Mouse (Mus musculus): Measurements from ENCODE around the gene Ces1f. TPM values are rescaled to one million over a fixed set of nuclear protein-coding genes. Genes with fewer than 3 reads are reported as not detected.
"Not testable (repeated sequence)": the region's sequence is repeated elsewhere in the genome, so short reads cannot be mapped to it uniquely, and the experiment has no call there.

Gene Ces1f
- polyA plus RNA-seq, 1 experiment from 2014 or later = not detected

DNA sequence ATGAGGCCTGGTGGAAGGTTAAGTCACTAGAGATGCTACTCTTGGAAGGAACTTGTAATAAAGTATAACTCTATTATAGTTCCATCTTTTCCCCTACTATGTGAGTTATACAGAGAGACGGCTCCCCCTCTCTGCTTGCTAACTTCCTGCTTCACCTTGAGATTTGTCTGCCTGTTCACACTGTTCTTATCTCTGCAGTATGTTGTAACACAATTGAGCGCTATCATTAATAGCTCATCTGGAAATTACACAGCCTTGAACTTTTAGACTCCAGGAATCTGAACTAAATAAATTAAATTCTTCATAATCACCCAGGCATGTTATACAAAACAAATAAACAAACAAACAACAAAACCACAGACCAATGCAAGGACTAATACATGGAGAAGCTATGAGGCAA lies 33.5 kb downstream of the Ces1f start:
- H3K9me3 ChIP-seq = no peaks in the 10 kb centered on the region
- H3K4me1 ChIP-seq = no peaks in the 10 kb centered on the region
- no peaks in the 10 kb centered on the region for H3K36me3 ChIP-seq
- H3K9ac ChIP-seq (replicated peaks) = no peak overlapping the region
- no peak overlapping the region for H3K4me2 ChIP-seq (replicated peaks)
- H3K4me3 ChIP-seq = no peak overlapping the region
- H3K27ac ChIP-seq (replicated peaks) = no peak overlapping the region
- 100% methylated on average over 2 of the region's 2 CpGs for WGBS
- no peaks in the 10 kb centered on the region for H3K27me3 ChIP-seq
- ATAC-seq (ENCODE audit: low FRiP score, low read depth) = no peak

DNA sequence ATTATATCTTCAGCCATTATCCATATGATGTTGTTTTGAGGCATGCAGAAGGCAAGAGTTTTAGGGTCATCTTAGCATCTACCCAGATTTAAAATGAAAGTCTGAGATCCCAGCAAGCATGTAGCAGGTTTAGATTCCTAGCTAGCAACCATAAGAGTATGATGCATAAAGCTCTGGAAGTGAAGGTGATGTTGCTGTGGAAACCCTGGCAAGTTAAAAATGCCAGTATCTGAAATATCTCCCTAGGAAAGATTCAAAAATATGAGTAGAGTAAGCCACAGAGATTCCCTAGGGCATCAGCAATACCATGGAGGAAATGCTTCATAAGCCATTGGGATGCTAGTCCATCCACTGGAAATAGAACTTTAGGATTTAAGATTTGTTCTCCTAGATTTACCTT lies 39.7 kb downstream of the Ces1f start:
- no peaks in the 10 kb centered on the region for H3K4me1 ChIP-seq
- H3K9ac ChIP-seq (replicated peaks) = no peak overlapping the region
- no peak overlapping the region for H3K27ac ChIP-seq (replicated peaks)
- H3K36me3 ChIP-seq = no peaks in the 10 kb centered on the region
- no peak overlapping the region for H3K4me2 ChIP-seq (replicated peaks)
- no peaks in the 10 kb centered on the region for H3K27me3 ChIP-seq
- H3K9me3 ChIP-seq = no peaks in the 10 kb centered on the region
- no peak for ATAC-seq (ENCODE audit: low FRiP score, low read depth)
- no peak overlapping the region for H3K4me3 ChIP-seq

DNA sequence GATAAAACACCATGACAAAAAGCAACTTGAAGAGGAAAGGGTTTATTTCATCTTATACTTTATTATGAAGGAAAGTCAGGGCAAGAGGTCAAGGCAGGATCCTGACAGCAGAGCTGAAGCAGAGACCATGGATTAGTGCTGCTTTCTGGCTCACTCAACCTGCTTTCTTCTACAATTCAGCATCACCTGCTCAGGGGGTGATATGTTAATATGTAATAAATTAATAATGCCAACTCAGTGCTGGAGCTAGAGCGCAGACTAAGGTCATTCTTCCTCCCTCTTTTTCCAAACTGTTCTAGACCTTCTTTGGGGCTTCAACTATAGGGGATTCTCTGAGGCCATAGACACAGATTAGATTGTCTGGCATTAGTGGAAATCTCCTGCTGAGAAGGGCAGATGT lies 43.9 kb downstream of the Ces1f start:
- H3K9me3 ChIP-seq = no peaks in the 10 kb centered on the region
- no peaks in the 10 kb centered on the region for H3K4me1 ChIP-seq
- no peak overlapping the region for H3K27ac ChIP-seq (replicated peaks)
- H3K36me3 ChIP-seq = no peaks in the 10 kb centered on the region
- no peak overlapping the region for H3K4me3 ChIP-seq
- H3K27me3 ChIP-seq = no peaks in the 10 kb centered on the region
- no peak overlapping the region for H3K4me2 ChIP-seq (replicated peaks)
- no peak overlapping the region for H3K9ac ChIP-seq (replicated peaks)
- ATAC-seq (ENCODE audit: low FRiP score, low read depth) = no peak
- 64% methylated on average over 1 of the region's 1 CpGs for WGBS

DNA sequence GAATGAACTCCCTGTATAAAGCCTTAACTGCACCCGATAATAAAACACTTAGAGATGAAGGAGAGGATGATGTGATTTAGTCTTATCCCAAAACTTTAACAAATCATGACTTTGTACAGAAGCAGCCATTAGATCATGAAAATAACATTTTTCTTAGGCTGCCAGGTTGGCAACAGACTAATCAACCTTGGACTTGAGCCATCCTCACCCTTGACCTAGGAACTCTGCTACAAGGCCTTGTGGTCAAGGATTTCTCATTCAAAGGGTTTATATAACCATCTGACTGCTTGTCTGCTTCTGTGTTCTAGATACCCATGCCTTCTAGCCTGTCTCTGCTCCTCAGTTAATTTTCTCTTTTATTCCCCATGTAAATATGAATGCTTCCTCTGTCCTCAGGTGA lies 44.8 kb downstream of the Ces1f start:
- no peak overlapping the region for H3K27ac ChIP-seq (replicated peaks)
- H3K4me3 ChIP-seq = no peak overlapping the region
- no peaks in the 10 kb centered on the region for H3K4me1 ChIP-seq
- no peak overlapping the region for H3K4me2 ChIP-seq (replicated peaks)
- 84% methylated on average over 1 of the region's 1 CpGs for WGBS
- H3K27me3 ChIP-seq = no peaks in the 10 kb centered on the region
- no peaks in the 10 kb centered on the region for H3K9me3 ChIP-seq
- no peak overlapping the region for H3K9ac ChIP-seq (replicated peaks)
- no peaks in the 10 kb centered on the region for H3K36me3 ChIP-seq
- ATAC-seq (ENCODE audit: low FRiP score, low read depth) = no peak

DNA sequence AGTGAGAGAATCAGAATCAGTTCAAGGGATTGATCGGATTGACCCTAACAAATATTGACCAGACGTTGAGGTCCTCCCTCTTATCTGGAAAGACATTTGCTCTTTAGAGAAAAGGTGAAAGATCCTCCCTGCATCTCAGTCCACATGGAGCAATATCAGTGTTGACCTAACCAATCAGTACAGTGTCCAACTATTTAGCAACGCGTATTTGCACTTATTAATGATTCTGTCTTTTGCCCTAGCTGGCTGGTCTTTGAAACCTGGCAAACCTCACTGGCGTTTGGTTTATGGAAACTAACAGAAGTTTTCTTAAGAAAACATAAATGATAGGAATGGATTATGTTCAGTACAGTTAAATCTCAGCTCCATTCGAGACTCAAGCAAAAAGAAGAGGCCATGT lies 45.5 kb downstream of the Ces1f start:
- no peaks in the 10 kb centered on the region for H3K9me3 ChIP-seq
- no peak for ATAC-seq (ENCODE audit: low FRiP score, low read depth)
- H3K4me1 ChIP-seq = no peaks in the 10 kb centered on the region
- WGBS = 89% methylated on average over 6 of the region's 6 CpGs
- H3K9ac ChIP-seq (replicated peaks) = no peak overlapping the region
- no peaks in the 10 kb centered on the region for H3K36me3 ChIP-seq
- H3K4me3 ChIP-seq = no peak overlapping the region
- H3K27ac ChIP-seq (replicated peaks) = no peak overlapping the region
- no peaks in the 10 kb centered on the region for H3K27me3 ChIP-seq
- H3K4me2 ChIP-seq (replicated peaks) = no peak overlapping the region

DNA sequence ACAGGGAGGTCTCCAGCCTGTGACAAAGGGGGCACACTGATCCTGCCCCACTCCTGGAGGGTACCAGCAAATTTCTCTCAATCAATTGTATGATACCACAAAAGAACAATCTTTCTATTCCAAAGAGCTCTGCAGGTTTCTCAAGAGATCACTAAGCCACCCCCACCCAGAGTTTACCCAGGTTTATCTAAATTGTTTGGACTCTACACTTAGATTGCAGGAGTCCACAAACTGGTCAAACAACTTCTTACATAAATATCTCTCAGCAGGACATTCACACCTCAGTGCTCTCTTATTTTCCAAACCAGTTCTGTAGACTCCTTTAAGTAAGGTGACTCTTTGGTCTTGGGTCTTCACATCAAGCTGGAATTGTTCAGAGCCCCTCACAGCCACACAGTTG lies 50.1 kb downstream of the Ces1f start, which contains the start of gene Ces1e:
TSS of gene Ces1e (minus strand) at position 174 of the 400 bp plus-strand sequence.
- Histone ChIP-seq H3K27ac (replicated peaks) (no peak within 1 kb of the TSS), H3K4me1 (no peaks in the 10 kb centered on the region), H3K27me3 (no peaks in the 10 kb centered on the region), H3K36me3 (no peaks in the 10 kb centered on the region), H3K4me2 (replicated peaks) (no peak within 1 kb of the TSS), H3K9ac (replicated peaks) (no peak within 1 kb of the TSS), H3K4me3 (no peak within 1 kb of the TSS), H3K9me3 (no peaks in the 10 kb centered on the region)
- no peak for ATAC-seq (ENCODE audit: low FRiP score, low read depth)

DNA sequence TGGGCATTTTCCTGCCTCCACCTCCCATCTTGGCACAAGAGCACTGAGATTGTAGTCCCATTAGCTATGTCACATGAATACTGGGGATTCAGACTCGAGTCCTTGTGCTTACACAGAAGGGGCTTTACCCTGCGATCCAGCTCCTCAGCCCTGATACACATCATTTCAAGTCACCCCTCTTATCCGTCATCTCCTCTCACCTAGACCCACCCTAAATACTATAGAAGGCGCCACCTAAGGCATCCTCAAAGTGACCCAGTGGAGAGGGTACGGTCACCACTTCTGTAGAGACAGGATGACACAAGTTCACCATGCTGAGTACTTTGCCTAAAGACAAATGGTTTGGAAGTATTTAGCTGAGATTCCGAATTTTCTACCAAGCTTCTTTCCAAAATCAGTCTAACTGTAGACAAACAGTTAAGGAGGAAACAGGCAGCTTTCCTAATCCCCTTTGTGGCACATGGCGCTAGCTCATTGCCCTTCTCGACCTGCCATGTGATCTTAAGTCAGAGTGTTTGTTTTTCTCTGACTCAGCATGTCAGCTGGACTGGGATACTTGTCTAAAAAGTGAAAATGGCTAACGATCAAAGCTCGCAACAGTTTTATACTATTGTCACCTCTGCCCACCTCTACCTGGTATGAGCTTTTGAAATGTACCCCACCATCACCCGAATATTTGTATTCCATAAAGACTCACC lies 50.7 kb downstream of the Ces1f start:
- ATAC-seq (ENCODE audit: low FRiP score, low read depth) = no peak
- no peak overlapping the region for H3K27ac ChIP-seq (replicated peaks)
- no peaks in the 10 kb centered on the region for H3K4me1 ChIP-seq
- H3K4me2 ChIP-seq (replicated peaks) = no peak overlapping the region
- H3K9me3 ChIP-seq = no peaks in the 10 kb centered on the region
- H3K36me3 ChIP-seq = no peaks in the 10 kb centered on the region
- H3K27me3 ChIP-seq = no peaks in the 10 kb centered on the region
- no peak overlapping the region for H3K9ac ChIP-seq (replicated peaks)
- WGBS = 68% methylated on average over 11 of the region's 11 CpGs
- no peak overlapping the region for H3K4me3 ChIP-seq

DNA sequence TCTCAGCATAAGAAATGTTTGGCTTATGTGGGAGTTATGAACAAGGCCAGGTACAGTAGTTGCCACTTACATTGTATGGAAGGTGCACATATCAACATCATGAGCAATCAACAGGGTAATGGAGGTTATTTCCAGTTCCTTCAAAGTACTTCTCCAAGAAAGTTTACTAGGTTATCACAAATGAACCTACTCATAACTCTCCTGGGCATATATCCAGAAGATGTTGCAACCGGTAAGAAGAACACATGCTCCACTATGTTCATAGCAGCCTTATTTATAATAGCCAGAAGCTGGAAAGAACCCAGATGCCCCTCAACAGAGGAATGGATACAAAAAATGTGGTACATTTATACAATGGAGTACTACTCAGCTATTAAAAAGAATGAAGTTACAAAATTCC lies 53.1 kb downstream of the Ces1f start:
- not testable (repeated sequence) for H3K9ac ChIP-seq (replicated peaks); H3K4me1 ChIP-seq; H3K27me3 ChIP-seq; H3K36me3 ChIP-seq; H3K27ac ChIP-seq (replicated peaks); ATAC-seq (ENCODE audit: low FRiP score, low read depth); H3K4me2 ChIP-seq (replicated peaks); H3K4me3 ChIP-seq; H3K9me3 ChIP-seq
- 100% methylated on average over 1 of the region's 1 CpGs for WGBS

DNA sequence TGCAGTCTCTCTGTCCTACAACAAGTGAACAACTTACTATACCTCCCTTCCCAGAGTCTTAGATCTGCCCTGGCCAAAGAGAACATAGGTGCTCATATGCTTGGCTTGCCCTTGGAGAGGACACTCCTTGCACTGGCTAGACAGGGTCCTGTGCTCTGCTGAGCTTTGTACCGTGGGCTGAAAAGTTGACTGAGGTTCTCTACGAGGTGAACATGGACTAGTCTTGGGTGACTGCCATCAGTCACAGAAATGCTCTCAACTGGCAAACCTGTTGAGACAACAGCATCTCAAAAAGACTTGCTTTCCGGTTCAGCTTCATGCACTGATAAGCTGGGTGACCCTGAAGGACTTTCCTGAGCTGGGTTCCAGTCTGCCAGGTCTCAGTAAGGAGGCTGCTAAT lies 57.7 kb downstream of the Ces1f start:
- ATAC-seq (ENCODE audit: low FRiP score, low read depth) = no peak
- Histone ChIP-seq H3K27ac (replicated peaks) (no peak overlapping the region), H3K9me3 (no peaks in the 10 kb centered on the region), H3K36me3 (no peaks in the 10 kb centered on the region), H3K27me3 (no peaks in the 10 kb centered on the region), H3K4me3 (no peak overlapping the region), H3K4me1 (no peaks in the 10 kb centered on the region), H3K9ac (replicated peaks) (no peak overlapping the region), H3K4me2 (replicated peaks) (no peak overlapping the region)
- WGBS = 84% methylated on average over 3 of the region's 3 CpGs

DNA sequence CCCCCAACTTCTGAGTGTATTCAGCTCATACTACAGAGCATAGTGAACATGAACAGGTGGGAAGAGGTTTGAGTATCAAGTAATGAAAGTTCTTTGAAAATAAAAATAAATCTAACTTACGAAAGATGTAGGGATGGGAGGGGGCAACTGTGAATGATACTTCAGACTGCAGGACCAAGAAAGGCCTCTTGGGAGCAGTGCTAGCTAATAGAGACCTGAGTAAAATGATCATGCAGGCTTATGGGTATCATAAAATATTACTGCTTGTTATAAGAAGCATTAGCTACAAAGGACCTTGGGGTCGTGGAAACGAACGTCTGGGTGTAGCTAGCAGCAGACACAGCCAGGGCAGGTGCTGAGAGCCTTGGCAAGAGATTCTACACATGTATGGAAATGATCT lies 61.7 kb downstream of the Ces1f start:
- Histone ChIP-seq H3K9ac (replicated peaks) (no peak overlapping the region), H3K27me3 (no peaks in the 10 kb centered on the region), H3K4me2 (replicated peaks) (no peak overlapping the region), H3K4me1 (no peaks in the 10 kb centered on the region), H3K9me3 (no peaks in the 10 kb centered on the region), H3K27ac (replicated peaks) (no peak overlapping the region), H3K36me3 (no peaks in the 10 kb centered on the region), H3K4me3 (no peak overlapping the region)
- ATAC-seq (ENCODE audit: low FRiP score, low read depth) = no peak
- 80% methylated on average over 4 of the region's 4 CpGs for WGBS

DNA sequence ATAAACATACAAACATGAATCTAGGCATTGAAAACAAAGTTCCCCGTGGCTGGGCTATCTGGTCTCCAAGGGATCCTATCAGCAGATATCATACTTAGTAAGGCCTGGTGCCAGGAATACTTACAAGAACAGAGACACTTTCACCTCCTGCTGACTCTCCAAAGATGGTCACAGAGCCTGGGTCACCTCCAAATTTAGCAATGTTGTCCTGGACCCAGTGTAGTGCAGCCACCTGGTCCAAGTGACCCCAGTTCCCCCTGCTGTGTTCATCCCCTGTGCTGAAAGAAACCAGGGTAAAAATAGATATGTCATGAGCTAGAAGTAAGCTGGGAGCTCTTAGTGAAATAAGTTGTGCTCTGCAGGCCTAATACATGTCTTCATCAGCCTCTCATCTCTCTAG lies 62.2 kb downstream of the Ces1f start:
- Histone ChIP-seq H3K4me2 (replicated peaks) (no peak overlapping the region), H3K4me3 (no peak overlapping the region), H3K9ac (replicated peaks) (no peak overlapping the region), H3K4me1 (no peaks in the 10 kb centered on the region), H3K36me3 (no peaks in the 10 kb centered on the region), H3K27me3 (no peaks in the 10 kb centered on the region), H3K9me3 (no peaks in the 10 kb centered on the region), H3K27ac (replicated peaks) (no peak overlapping the region)
- no peak for ATAC-seq (ENCODE audit: low FRiP score, low read depth)
- WGBS = 93% methylated on average over 1 of the region's 1 CpGs

DNA sequence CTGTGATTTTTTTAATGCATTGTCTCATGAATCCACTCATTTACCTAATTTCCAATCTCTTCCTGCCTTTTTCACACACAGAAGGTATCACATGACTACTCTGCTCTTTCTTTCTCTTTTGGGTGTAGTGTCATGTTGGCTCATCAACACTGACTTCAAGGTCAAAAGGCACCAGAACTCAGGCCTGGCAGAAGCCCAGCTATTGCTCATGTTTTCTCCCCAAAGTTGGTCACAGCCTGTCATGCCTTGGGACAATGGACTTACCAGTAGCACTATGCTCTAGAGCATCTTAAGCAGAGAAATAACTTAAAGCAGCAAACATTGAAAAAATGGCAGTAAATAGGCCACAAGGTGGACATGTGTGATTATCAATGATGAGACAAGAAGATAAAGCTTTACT lies 68.5 kb downstream of the Ces1f start:
- Histone ChIP-seq H3K27me3 (no peaks in the 10 kb centered on the region), H3K4me3 (no peak overlapping the region), H3K4me2 (replicated peaks) (no peak overlapping the region), H3K9me3 (no peaks in the 10 kb centered on the region), H3K9ac (replicated peaks) (no peak overlapping the region), H3K36me3 (no peaks in the 10 kb centered on the region), H3K4me1 (no peaks in the 10 kb centered on the region), H3K27ac (replicated peaks) (no peak overlapping the region)
- ATAC-seq (ENCODE audit: low FRiP score, low read depth) = no peak
